Mouse (Mus musculus): ENCODE data around the gene Sparc. TPM values are rescaled to one million over a fixed set of nuclear protein-coding genes. Genes with fewer than 3 reads are reported as not detected.

The Sparc gene
- 2,918 and 3,435 TPM in 2 replicates for polyA plus RNA-seq (2012; rRNA removed; ENCODE audit: low replicate concordance)

GRCm38 (mm10) chr11:55422978-55423377 lies at the start of gene Sparc:
Gene Sparc (minus strand): TSS chr11:55423183.

DNA sequence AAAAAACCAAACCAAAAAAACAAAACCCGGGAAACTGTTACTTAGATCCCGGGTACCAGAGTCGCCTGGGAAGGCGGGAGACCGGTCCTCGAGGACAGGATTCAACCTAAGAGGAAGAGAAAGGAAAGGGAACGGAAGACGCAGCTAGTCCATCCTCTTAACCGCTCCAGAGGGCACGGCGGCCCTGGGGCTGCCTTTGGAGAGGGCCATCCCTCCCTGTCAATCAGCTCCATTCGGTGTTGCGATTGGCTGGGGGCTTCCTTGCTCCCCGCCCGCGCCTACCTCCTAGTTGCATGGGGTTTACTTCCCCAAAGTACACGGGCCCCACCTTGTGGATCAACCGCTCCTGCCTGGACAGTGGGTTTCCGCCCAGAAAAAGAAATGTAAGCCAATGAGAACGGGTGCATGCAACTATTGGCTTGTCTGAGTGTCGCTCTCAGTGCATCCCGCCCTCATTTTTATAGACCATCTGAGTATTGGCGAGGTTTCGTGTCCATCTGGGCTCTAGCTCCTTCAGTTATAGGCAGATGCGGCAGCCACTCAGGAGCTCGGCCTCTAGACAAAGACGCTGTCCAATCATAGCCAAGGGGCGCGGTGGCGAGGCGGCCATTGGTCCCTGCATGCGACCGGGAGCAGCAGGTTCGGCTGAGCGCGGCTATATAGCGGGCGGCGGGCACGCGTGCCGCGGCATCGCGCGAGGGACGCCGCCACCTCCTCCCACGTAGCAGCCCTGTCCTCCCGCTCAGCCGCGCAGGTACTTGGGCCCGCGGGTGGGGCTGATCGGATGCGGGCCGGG lies 46.3 kb upstream of the Sparc start, which contains the start of gene G3bp1:
G3bp1 (plus strand) TSS at position 638 of the 796 bp plus-strand sequence.

GRCm38 (mm10) chr11:55461019-55461645 lies 38.1 kb upstream of the Sparc start, which contains the start of gene Atox1:
Gene Atox1 (minus strand): TSS chr11:55461239.

Other genes starting within 250 kb of the Sparc start
- gene Slc36a2, start 238.1 kb downstream of the Sparc start, polyA plus RNA-seq (2012; rRNA removed; ENCODE audit: low replicate concordance), result 370 and 477 TPM in 2 replicates
- gene Slc36a1, start 218.8 kb downstream of the Sparc start, polyA plus RNA-seq (2012; rRNA removed; ENCODE audit: low replicate concordance), result 24.2 and 24.5 TPM in 2 replicates
- gene Fat2, start 86.6 kb downstream of the Sparc start, polyA plus RNA-seq (2012; rRNA removed; ENCODE audit: low replicate concordance), result 0.36 and 0.65 TPM in 2 replicates
- gene Atox1, start 38.1 kb upstream of the Sparc start, polyA plus RNA-seq (2012; rRNA removed; ENCODE audit: low replicate concordance), result 453 and 597 TPM in 2 replicates
- gene G3bp1, start 46.5 kb upstream of the Sparc start, polyA plus RNA-seq (2012; rRNA removed; ENCODE audit: low replicate concordance), result 26.4 and 29.3 TPM in 2 replicates
- gene Glra1, start 185.0 kb upstream of the Sparc start, polyA plus RNA-seq (2012; rRNA removed; ENCODE audit: low replicate concordance), result not detected in 2 replicates